Mouse (Mus musculus): ENCODE measurements at regions not wholly inside any gene's neighbourhood (a gene's known extent, or its start where the extent isn't known, plus 50 kb on each side); places are given as distances from the start of the nearest gene placed in this dataset.

DNA sequence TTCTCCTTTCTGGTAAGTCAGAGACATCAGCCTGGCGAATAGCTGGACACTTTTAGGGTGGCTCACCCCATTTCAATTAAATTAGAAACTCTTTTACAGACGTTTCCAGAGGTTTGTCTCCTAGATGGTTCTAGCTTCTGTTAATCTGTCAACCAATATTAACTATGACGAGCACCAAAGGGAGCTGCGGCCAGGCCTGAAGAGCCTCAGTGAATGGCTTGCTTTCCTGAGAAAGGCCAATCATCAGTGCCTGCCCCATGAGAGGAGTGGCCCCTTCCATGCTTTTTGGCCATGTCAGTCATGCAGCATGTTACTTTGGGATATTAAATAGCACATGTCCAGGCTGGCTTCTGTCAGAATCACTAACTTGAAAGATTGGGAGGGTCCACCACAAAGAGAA, 296.6 kb upstream of the Id2 start:
- no peak for DNase-seq (ENCODE audit: low read depth, low spot score)

GRCm38 (mm10) chr12:25389202-25389601, 292.3 kb upstream of the Id2 start:
- no peak for DNase-seq (ENCODE audit: low read depth, low spot score)

- no peak for DNase-seq (ENCODE audit: low read depth, low spot score)
Observed at GRCm38 (mm10) chr12:25387791-25388280, 290.9 kb upstream of the Id2 start.

GRCm38 (mm10) chr12:25382961-25383360, 286.0 kb upstream of the Id2 start:
- DNase-seq (ENCODE audit: low read depth, low spot score), result no peak

DNA sequence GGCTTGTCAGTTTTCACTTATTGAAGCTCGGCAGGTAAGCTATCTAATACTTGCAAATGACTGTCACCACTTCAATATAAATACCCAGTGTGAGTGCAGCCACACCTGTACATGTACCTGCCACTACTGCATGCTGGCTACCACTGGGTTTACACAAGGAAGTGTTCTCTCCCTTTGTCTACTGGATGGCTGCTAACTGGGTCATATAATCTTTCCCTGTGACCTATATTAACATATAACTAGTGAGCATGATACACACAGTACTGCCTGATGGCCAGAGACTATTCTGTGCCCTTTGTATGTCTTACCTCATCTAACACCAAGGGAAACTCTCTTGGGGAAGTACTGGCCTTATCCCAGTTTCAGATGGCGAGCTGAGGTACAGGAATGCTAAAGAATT, 285.5 kb upstream of the Id2 start:
- DNase-seq (ENCODE audit: low read depth, low spot score), result no peak

- DNase-seq (ENCODE audit: low read depth, low spot score), result no peak
Observed at GRCm38 (mm10) chr12:25381619-25382018, 284.7 kb upstream of the Id2 start.

- DNase-seq (ENCODE audit: low read depth, low spot score), result no peak
Observed at GRCm38 (mm10) chr12:25379996-25380395, 283.1 kb upstream of the Id2 start.

- DNase-seq (ENCODE audit: low read depth, low spot score), result no peak
Observed at GRCm38 (mm10) chr12:25379016-25379415, 282.1 kb upstream of the Id2 start.

DNA sequence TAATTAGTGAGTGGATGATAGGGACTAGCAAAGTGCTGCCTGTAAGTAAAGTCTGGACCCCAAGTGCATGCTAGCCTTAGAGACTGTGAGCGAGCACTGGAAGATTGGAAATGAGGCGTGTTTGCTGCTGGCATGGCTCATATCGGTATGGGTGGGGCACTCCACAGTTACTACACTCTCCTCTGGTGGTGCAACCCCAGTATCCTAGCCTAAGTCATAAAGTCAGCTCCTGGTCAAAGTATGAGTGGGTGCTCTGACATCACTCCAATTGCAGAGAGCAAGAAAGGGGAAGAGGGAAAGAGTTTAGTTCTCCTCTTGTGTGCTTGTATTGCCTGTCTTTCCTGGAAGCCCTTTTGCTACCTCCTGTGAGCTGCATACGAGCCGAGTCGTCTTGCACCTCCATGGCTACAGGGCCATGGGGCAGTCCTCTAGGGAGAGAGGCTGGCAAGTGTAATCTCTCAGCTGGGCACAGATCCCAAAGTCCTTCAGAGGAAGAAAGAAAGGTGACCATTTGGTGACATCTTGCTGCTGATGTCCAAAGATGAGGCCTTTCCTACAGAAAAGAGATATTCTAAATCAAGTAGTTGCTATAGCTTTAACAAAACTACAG, 281.2 kb upstream of the Id2 start:
- no peak for DNase-seq (ENCODE audit: low read depth, low spot score)

- DNase-seq (ENCODE audit: low read depth, low spot score), result no peak
Observed at GRCm38 (mm10) chr12:25376451-25376850, 279.5 kb upstream of the Id2 start.

DNA sequence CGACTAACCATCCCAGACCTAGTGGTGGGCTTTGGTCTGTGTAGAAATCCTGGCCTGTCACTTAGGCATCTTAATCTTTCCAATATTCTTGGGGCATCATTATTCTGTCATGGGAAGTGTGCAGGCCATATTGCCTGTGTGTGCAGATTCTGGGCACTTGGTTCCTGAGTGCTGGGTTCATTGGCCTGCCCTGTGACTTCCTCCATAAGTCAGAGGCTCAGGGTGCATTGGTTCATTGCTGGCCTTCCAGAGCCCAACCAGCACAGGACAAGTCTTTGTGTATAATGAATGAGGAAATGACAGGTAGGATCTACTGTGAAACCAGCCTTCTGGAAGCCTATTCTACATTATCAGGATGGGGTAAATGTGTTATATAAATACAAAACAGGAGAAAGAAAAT, 270.6 kb upstream of the Id2 start:
- no peak for DNase-seq (ENCODE audit: low read depth, low spot score)

GRCm38 (mm10) chr12:25365600-25366267, 268.8 kb upstream of the Id2 start:
- DNase-seq (ENCODE audit: low read depth, low spot score), result no peak

DNA sequence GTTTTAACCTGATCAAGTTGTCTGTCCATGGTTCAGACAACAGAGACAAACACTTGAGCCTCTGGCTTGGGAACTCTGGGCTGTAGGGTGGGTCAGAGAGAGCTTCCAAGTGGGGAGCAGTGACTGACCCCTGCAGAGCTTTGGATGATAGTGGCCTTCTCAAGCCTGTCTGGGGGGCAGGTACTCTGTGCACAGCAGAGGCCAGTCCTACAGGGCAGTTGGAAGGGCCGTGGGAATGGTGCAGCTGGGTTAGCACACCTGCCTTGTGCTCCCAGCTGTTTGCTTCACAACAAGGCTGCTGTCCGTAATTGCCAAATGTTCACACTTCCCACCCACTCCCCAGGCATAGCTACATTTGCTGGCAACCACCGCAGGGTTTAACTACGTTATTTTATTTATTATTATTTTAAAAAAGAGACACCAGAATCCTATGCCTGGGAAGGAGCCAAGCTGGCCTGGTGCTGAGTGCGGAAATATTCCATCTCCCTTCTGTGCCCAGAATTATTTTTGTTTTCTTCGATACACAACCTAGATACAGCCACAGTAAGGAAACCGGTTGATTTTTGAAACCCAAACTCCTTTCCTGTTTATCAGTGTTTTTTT, 268.1 kb upstream of the Id2 start:
- DNase-seq (ENCODE audit: low read depth, low spot score), result no peak

- no peak for DNase-seq (ENCODE audit: low read depth, low spot score)
Observed at GRCm38 (mm10) chr12:25363839-25364238, 266.9 kb upstream of the Id2 start.

GRCm38 (mm10) chr12:25363341-25363740, 266.4 kb upstream of the Id2 start:
- no peak for DNase-seq (ENCODE audit: low read depth, low spot score)

DNA sequence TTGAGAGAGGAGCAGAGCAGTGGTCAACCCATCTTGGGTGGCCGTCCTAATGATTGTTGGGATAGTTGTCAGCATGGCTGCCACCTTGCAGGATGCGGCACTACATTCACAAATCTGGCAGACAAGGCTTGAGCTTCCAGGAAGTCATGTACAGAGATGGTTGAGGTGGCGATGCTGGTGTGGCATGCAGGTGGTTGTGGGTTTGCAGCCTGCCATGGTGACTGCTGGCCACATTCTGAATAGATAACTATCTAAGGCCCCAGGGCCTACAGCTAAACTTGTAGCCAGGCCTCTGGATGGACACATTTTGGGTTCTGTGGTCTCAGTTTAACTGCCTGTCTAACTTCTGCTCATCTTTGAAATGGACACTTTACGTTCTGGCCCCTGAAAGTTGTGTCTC, 265.8 kb upstream of the Id2 start:
- DNase-seq (ENCODE audit: low read depth, low spot score), result no peak

DNA sequence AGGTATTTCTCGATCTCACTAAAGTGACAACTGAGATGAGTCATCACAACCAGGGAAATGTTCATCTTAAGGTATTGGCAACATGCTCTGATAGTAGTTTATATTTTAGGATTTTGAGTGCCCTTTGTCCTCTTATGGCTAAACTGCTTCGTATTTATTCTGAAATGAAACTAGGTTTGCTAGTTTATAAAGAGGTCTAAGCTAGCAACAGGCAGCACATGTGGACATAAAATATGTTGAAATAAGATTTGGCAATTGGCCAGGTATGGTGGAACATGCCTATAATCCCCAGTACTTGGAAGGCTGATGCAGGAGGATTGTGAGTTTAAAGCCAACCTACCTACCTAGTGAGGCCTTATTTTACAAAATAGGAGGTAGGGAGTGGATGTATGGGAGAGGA, 263.8 kb upstream of the Id2 start:
- no peak for DNase-seq (ENCODE audit: low read depth, low spot score)

DNA sequence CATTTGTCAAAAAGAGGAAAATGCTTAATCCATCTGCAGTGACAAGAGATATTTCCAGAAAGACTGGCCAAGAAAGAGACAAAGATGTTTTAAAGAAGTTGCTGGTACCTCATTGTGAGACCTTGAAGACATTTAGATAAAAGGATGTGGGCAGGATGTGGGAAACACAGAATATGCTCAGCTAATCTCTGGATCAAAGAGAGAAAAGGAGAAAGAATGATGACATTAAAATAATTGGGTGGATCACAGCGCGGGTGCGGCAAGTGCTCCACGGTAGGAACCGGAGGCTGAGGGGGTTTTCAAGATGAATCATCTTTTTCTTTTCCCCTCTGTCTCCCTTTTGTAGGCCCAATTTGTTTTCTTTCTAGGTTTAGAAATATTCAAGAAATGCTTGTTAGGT, 263.0 kb upstream of the Id2 start:
- DNase-seq (ENCODE audit: low read depth, low spot score), result no peak

GRCm38 (mm10) chr12:25358846-25359525, 262.0 kb upstream of the Id2 start:
- no peak for DNase-seq (ENCODE audit: low read depth, low spot score)

GRCm38 (mm10) chr12:25356774-25357173, 259.8 kb upstream of the Id2 start:
- no peak for DNase-seq (ENCODE audit: low read depth, low spot score)

- DNase-seq (ENCODE audit: low read depth, low spot score), result no peak
Observed at GRCm38 (mm10) chr12:25355217-25355616, 258.3 kb upstream of the Id2 start.

- no peak for DNase-seq (ENCODE audit: low read depth, low spot score)
Observed at GRCm38 (mm10) chr12:25353402-25353896, 256.5 kb upstream of the Id2 start.
